Mouse (Mus musculus): ENCODE data around the gene Lzic. TPM values are rescaled to one million over a fixed set of nuclear protein-coding genes. Genes with fewer than 3 reads are reported as not detected.
A peak's percentile ranks its signal among the peaks of the same experiment; 100 is the strongest.

The Lzic gene
- polyA plus RNA-seq, 1 experiment from 2014 or later = 35.9 TPM

- no peak overlapping the region for H3K4me3 ChIP-seq (replicated peaks; ENCODE audit: low read length)
- ATAC-seq (ENCODE audit: insufficient read depth, low FRiP score) = no peak
- no peaks in the 10 kb centered on the region for H3K36me3 ChIP-seq (ENCODE audit: control insufficient read depth, insufficient read depth, low read length)
- no peak overlapping the region for H3K4me2 ChIP-seq (ENCODE audit: low read depth, low read length)
- no peak overlapping the region for H3K9ac ChIP-seq (ENCODE audit: low read length)
- H3K9me3 ChIP-seq (replicated peaks; ENCODE audit: control insufficient read depth, low read length) = no peaks in the 10 kb centered on the region
- 62% methylated on average over 6 of the region's 6 CpGs for WGBS
- no peaks in the 10 kb centered on the region for H3K27me3 ChIP-seq (ENCODE audit: control insufficient read depth, insufficient read depth, low read length)
- H3K27ac ChIP-seq (ENCODE audit: low read length) = no peak overlapping the region
- no peaks in the 10 kb centered on the region for H3K4me1 ChIP-seq (ENCODE audit: control insufficient read depth, insufficient read depth, low read length)
Measured at GRCm38 (mm10) chr4:149463435-149463950, 21.5 kb upstream of the Lzic start.

- no peak for ATAC-seq (ENCODE audit: insufficient read depth, low FRiP score)
- WGBS = 93% methylated on average over 3 of the region's 3 CpGs
- Histone ChIP-seq H3K27me3 (ENCODE audit: control insufficient read depth, insufficient read depth, low read length) (no peaks in the 10 kb centered on the region), H3K4me1 (ENCODE audit: control insufficient read depth, insufficient read depth, low read length) (no peaks in the 10 kb centered on the region), H3K4me3 (replicated peaks; ENCODE audit: low read length) (no peak overlapping the region), H3K9ac (ENCODE audit: low read length) (no peak overlapping the region), H3K4me2 (ENCODE audit: low read depth, low read length) (no peak overlapping the region), H3K36me3 (ENCODE audit: control insufficient read depth, insufficient read depth, low read length) (peaks cover 5% of the 10 kb centered on the region; the same call in 1 of the 2 replicates), H3K27ac (ENCODE audit: low read length) (no peak overlapping the region), H3K9me3 (replicated peaks; ENCODE audit: control insufficient read depth, low read length) (no peaks in the 10 kb centered on the region)
Measured at GRCm38 (mm10) chr4:149469557-149469956, 15.5 kb upstream of the Lzic start.

GRCm38 (mm10) chr4:149475096-149475495, 9.9 kb upstream of the Lzic start:
- H3K9me3 ChIP-seq (replicated peaks; ENCODE audit: control insufficient read depth, low read length) = no peaks in the 10 kb centered on the region
- 64% methylated on average over 7 of the region's 7 CpGs for WGBS
- no peak overlapping the region for H3K9ac ChIP-seq (ENCODE audit: low read length)
- no peak overlapping the region for H3K27ac ChIP-seq (ENCODE audit: low read length)
- H3K36me3 ChIP-seq (ENCODE audit: control insufficient read depth, insufficient read depth, low read length) = peaks cover 5% of the 10 kb centered on the region; the same call in 1 of the 2 replicates
- H3K4me2 ChIP-seq (ENCODE audit: low read depth, low read length) = no peak overlapping the region
- H3K4me3 ChIP-seq (replicated peaks; ENCODE audit: low read length) = no peak overlapping the region
- no peaks in the 10 kb centered on the region for H3K4me1 ChIP-seq (ENCODE audit: control insufficient read depth, insufficient read depth, low read length)
- no peaks in the 10 kb centered on the region for H3K27me3 ChIP-seq (ENCODE audit: control insufficient read depth, insufficient read depth, low read length)
- no peak for ATAC-seq (ENCODE audit: insufficient read depth, low FRiP score)

- Histone ChIP-seq H3K4me1 (ENCODE audit: control insufficient read depth, insufficient read depth, low read length) (no peaks in the 10 kb centered on the region), H3K27ac (ENCODE audit: low read length) (no peak within 1 kb of the TSS), H3K4me3 (replicated peaks; ENCODE audit: low read length) (no peak within 1 kb of the TSS), H3K36me3 (ENCODE audit: control insufficient read depth, insufficient read depth, low read length) (peaks cover 5% of the 10 kb centered on the region; the same call in 1 of the 2 replicates), H3K9me3 (replicated peaks; ENCODE audit: control insufficient read depth, low read length) (no peaks in the 10 kb centered on the region), H3K9ac (ENCODE audit: low read length) (no peak within 1 kb of the TSS), H3K4me2 (ENCODE audit: low read depth, low read length) (no peak within 1 kb of the TSS), H3K27me3 (ENCODE audit: control insufficient read depth, insufficient read depth, low read length) (no peaks in the 10 kb centered on the region)
- WGBS = 83% methylated on average over 11 of the region's 11 CpGs
- ATAC-seq (ENCODE audit: insufficient read depth, low FRiP score) = no peak
Measured at GRCm38 (mm10) chr4:149477078-149477477, 8.0 kb upstream of the Lzic start, which contains the start of gene Tmem274. Gene Tmem274, plus strand, starts transcription at chr4:149477378.

- no peak for ATAC-seq (ENCODE audit: insufficient read depth, low FRiP score)
- Histone ChIP-seq H3K36me3 (ENCODE audit: control insufficient read depth, insufficient read depth, low read length) (no peaks in the 10 kb centered on the region), H3K27ac (ENCODE audit: low read length) (peak overlapping the region; percentile 79; the same call in 1 of the 2 replicates), H3K27me3 (ENCODE audit: control insufficient read depth, insufficient read depth, low read length) (no peaks in the 10 kb centered on the region), H3K9ac (ENCODE audit: low read length) (peak overlapping the region; percentile 71), H3K4me3 (replicated peaks; ENCODE audit: low read length) (peak overlapping the region; percentile 74), H3K9me3 (replicated peaks; ENCODE audit: control insufficient read depth, low read length) (no peaks in the 10 kb centered on the region), H3K4me1 (ENCODE audit: control insufficient read depth, insufficient read depth, low read length) (peaks cover 11% of the 10 kb centered on the region), H3K4me2 (ENCODE audit: low read depth, low read length) (peak overlapping the region; percentile 61)
- WGBS = 55% methylated on average over 3 of the region's 3 CpGs
Measured at GRCm38 (mm10) chr4:149484566-149484965, 463 bp upstream of the Lzic start.

- Histone ChIP-seq H3K4me2 (ENCODE audit: low read depth, low read length) (peak overlapping the region; percentile 61), H3K4me1 (ENCODE audit: control insufficient read depth, insufficient read depth, low read length) (peaks cover 11% of the 10 kb centered on the region), H3K9ac (ENCODE audit: low read length) (peak overlapping the region; percentile 86), H3K4me3 (replicated peaks; ENCODE audit: low read length) (peak overlapping the region; percentile 74), H3K36me3 (ENCODE audit: control insufficient read depth, insufficient read depth, low read length) (no peaks in the 10 kb centered on the region), H3K27me3 (ENCODE audit: control insufficient read depth, insufficient read depth, low read length) (no peaks in the 10 kb centered on the region), H3K9me3 (replicated peaks; ENCODE audit: control insufficient read depth, low read length) (no peaks in the 10 kb centered on the region), H3K27ac (ENCODE audit: low read length) (peak overlapping the region; percentile 79)
- no peak; the same call in 1 of the 2 replicates for ATAC-seq (ENCODE audit: insufficient read depth, low FRiP score)
- 0% methylated on average over 10 of the region's 10 CpGs for WGBS
Measured at GRCm38 (mm10) chr4:149485825-149486206, 787 bp downstream of the Lzic start.

- H3K4me2 ChIP-seq (ENCODE audit: low read depth, low read length) = no peak overlapping the region
- peaks cover 11% of the 10 kb centered on the region for H3K4me1 ChIP-seq (ENCODE audit: control insufficient read depth, insufficient read depth, low read length)
- H3K4me3 ChIP-seq (replicated peaks; ENCODE audit: low read length) = no peak overlapping the region
- H3K27me3 ChIP-seq (ENCODE audit: control insufficient read depth, insufficient read depth, low read length) = no peaks in the 10 kb centered on the region
- 94% methylated on average over 12 of the region's 12 CpGs for WGBS
- H3K36me3 ChIP-seq (ENCODE audit: control insufficient read depth, insufficient read depth, low read length) = peaks cover 6% of the 10 kb centered on the region; the same call in 1 of the 2 replicates
- ATAC-seq (ENCODE audit: insufficient read depth, low FRiP score) = no peak
- H3K9me3 ChIP-seq (replicated peaks; ENCODE audit: control insufficient read depth, low read length) = 0 out of 2 replicates have a peak, but pooled peaks cover 3% of the 10 kb centered on the region
- H3K27ac ChIP-seq (ENCODE audit: low read length) = no peak overlapping the region
- no peak overlapping the region for H3K9ac ChIP-seq (ENCODE audit: low read length)
Measured at GRCm38 (mm10) chr4:149487729-149488128, 2.7 kb downstream of the Lzic start.

GRCm38 (mm10) chr4:149489415-149490240, 4.6 kb downstream of the Lzic start:
- Histone ChIP-seq H3K27me3 (ENCODE audit: control insufficient read depth, insufficient read depth, low read length) (no peaks in the 10 kb centered on the region), H3K4me3 (replicated peaks; ENCODE audit: low read length) (no peak overlapping the region), H3K36me3 (ENCODE audit: control insufficient read depth, insufficient read depth, low read length) (peaks cover 13% of the 10 kb centered on the region), H3K27ac (ENCODE audit: low read length) (peak overlapping the region; percentile 31; the same call in 1 of the 2 replicates), H3K9ac (ENCODE audit: low read length) (no peak overlapping the region), H3K4me1 (ENCODE audit: control insufficient read depth, insufficient read depth, low read length) (peaks cover 8% of the 10 kb centered on the region; the same call in 1 of the 2 replicates), H3K4me2 (ENCODE audit: low read depth, low read length) (no peak overlapping the region), H3K9me3 (replicated peaks; ENCODE audit: control insufficient read depth, low read length) (0 out of 2 replicates have a peak, but pooled peaks cover 3% of the 10 kb centered on the region)
- peak; percentile 44; the same call in 1 of the 2 replicates for ATAC-seq (ENCODE audit: insufficient read depth, low FRiP score)
- 75% methylated on average over 14 of the region's 14 CpGs for WGBS

- Histone ChIP-seq H3K36me3 (ENCODE audit: control insufficient read depth, insufficient read depth, low read length) (peaks cover 21% of the 10 kb centered on the region), H3K27me3 (ENCODE audit: control insufficient read depth, insufficient read depth, low read length) (no peaks in the 10 kb centered on the region), H3K4me3 (replicated peaks; ENCODE audit: low read length) (no peak overlapping the region), H3K9ac (ENCODE audit: low read length) (no peak overlapping the region), H3K4me1 (ENCODE audit: control insufficient read depth, insufficient read depth, low read length) (peaks cover 6% of the 10 kb centered on the region; the same call in 1 of the 2 replicates), H3K27ac (ENCODE audit: low read length) (no peak overlapping the region), H3K4me2 (ENCODE audit: low read depth, low read length) (no peak overlapping the region), H3K9me3 (replicated peaks; ENCODE audit: control insufficient read depth, low read length) (0 out of 2 replicates have a peak, but pooled peaks cover 3% of the 10 kb centered on the region)
- no peak for ATAC-seq (ENCODE audit: insufficient read depth, low FRiP score)
- WGBS = 96% methylated on average over 3 of the region's 3 CpGs
Measured at GRCm38 (mm10) chr4:149491151-149491550, 6.1 kb downstream of the Lzic start.
